Mouse (Mus musculus): ENCODE results near the gene Pgam2.

Pgam2 gene

GRCm38 (mm10) chr11:5805711-5806110 is 2.2 kb upstream of the Pgam2 start:
- in situ Hi-C loops (cut with MboI, MseI) = no loop called here

- in situ Hi-C loops (cut with MboI, MseI) = no loop called here
These were observed 641 bp upstream of the Pgam2 start for GRCm38 (mm10) chr11:5804174-5804573.

GRCm38 (mm10) chr11:5802457-5803217 is 896 bp downstream of the Pgam2 start:
- in situ Hi-C loops (cut with MboI, MseI) = no loop called here

- in situ Hi-C loops (cut with MboI, MseI) = no loop called here
These were observed 1.5 kb downstream of the Pgam2 start for GRCm38 (mm10) chr11:5802005-5802404.

GRCm38 (mm10) chr11:5801511-5801910 is 2.0 kb downstream of the Pgam2 start:
- in situ Hi-C loops (cut with MboI, MseI) = no loop called here

- in situ Hi-C loops (cut with MboI, MseI) = loop anchor here in 1 of 2 experiments (5.0 kb wide), 1 partner anchor 57 kb away; no protein-coding TSS in a partner anchor
These were observed 3.7 kb downstream of the Pgam2 start for GRCm38 (mm10) chr11:5799621-5800490.

GRCm38 (mm10) chr11:5797928-5798327 is 5.6 kb downstream of the Pgam2 start:
- in situ Hi-C loops (cut with MboI, MseI) = loop anchor here in 1 of 2 experiments (5.0 kb wide), 1 partner anchor 59 kb away; no protein-coding TSS in a partner anchor

GRCm38 (mm10) chr11:5797371-5797770 is 6.2 kb downstream of the Pgam2 start:
- in situ Hi-C loops (cut with MboI, MseI) = loop anchor here in 1 of 2 experiments (5.0 kb wide), 1 partner anchor 60 kb away; no protein-coding TSS in a partner anchor

- in situ Hi-C loops (cut with MboI, MseI) = loop anchor here in 1 of 2 experiments (5.0 kb wide), 1 partner anchor 60 kb away; no protein-coding TSS in a partner anchor
These were observed 6.6 kb downstream of the Pgam2 start for GRCm38 (mm10) chr11:5796939-5797338.

GRCm38 (mm10) chr11:5795706-5796105 is 7.8 kb downstream of the Pgam2 start:
- in situ Hi-C loops (cut with MboI, MseI) = loop anchor here in 1 of 2 experiments (5.0 kb wide), 1 partner anchor 62 kb away; no protein-coding TSS in a partner anchor

- in situ Hi-C loops (cut with MboI, MseI) = loop anchor here in 1 of 2 experiments (5.0 kb wide), 1 partner anchor 62 kb away; no protein-coding TSS in a partner anchor
These were observed 8.2 kb downstream of the Pgam2 start for GRCm38 (mm10) chr11:5795290-5795689.

- in situ Hi-C loops (cut with MboI, MseI) = no loop called here
These were observed 13.1 kb downstream of the Pgam2 start for GRCm38 (mm10) chr11:5790431-5790830.

GRCm38 (mm10) chr11:5789754-5790333 is 13.7 kb downstream of the Pgam2 start:
- in situ Hi-C loops (cut with MboI, MseI) = loop anchor here in 1 of 2 experiments (5.0 to 10.0 kb wide), 2 partner anchors 78 to 305 kb away; no protein-coding TSS in a partner anchor

- in situ Hi-C loops (cut with MboI, MseI) = loop anchor here in 1 of 2 experiments (5.0 to 10.0 kb wide), 2 partner anchors 77 to 304 kb away; no protein-coding TSS in a partner anchor
These were observed 14.3 kb downstream of the Pgam2 start for GRCm38 (mm10) chr11:5789071-5789753.

- in situ Hi-C loops (cut with MboI, MseI) = loop anchor here in 1 of 2 experiments (5.0 to 10.0 kb wide), 2 partner anchors 76 to 304 kb away; no protein-coding TSS in a partner anchor
These were observed 15.2 kb downstream of the Pgam2 start, which contains the start of gene Dbnl for GRCm38 (mm10) chr11:5788056-5789014. TSS of gene Dbnl (plus strand) at chr11:5788488.

GRCm38 (mm10) chr11:5787671-5788055 is 15.9 kb downstream of the Pgam2 start:
- in situ Hi-C loops (cut with MboI, MseI) = loop anchor here in 1 of 2 experiments (5.0 to 10.0 kb wide), 2 partner anchors 75 to 303 kb away; no protein-coding TSS in a partner anchor

- in situ Hi-C loops (cut with MboI, MseI) = loop anchor here in 1 of 2 experiments (5.0 to 10.0 kb wide), 2 partner anchors 73 to 301 kb away; no protein-coding TSS in a partner anchor
These were observed 17.8 kb downstream of the Pgam2 start for GRCm38 (mm10) chr11:5785732-5786131.

- in situ Hi-C loops (cut with MboI, MseI) = loop anchor here in 1 of 2 experiments (10.0 kb wide), 1 partner anchor 298 kb away; no protein-coding TSS in a partner anchor
These were observed 21.2 kb downstream of the Pgam2 start for GRCm38 (mm10) chr11:5782199-5782944.
